ENCODE assay signal across 11 mouse cellular contexts in genomic region chr7:128937976-128938730, GRCm38 (mm10).
DNase-seq lines count a peak whose midpoint lies in the region; ATAC-seq lines count a peak whose summit lies in the region.
"Had no signal": no experiment of that assay in that cellular context is flagged by ENCODE, and none has a peak within 500 bp of the region (broad histone marks: within the 10 kb centered on the region; RNA-seq: fewer than 3 reads in every experiment).

No protein-coding gene starts in this region.

- H3K9ac ChIP-seq in kidney, embryonic 14.5 days (ENCODE audit: low read depth, low read length): no peak overlapping the region
- H3K9ac ChIP-seq: liver, embryonic 13.5 days had no signal

- DNase-seq in adrenal gland, postnatal 10 days: peak; percentile 42
- DNase-seq in adrenal gland, adult 2 months: no peak
- peak; percentile 39 for DNase-seq in kidney, postnatal 14 days
- peak; percentile 49 for DNase-seq in NIH3T3 (ENCODE audit: low read depth)
- DNase-seq in hindlimb bud, embryonic 11.5 days (ENCODE audit: extremely low spot score, low read depth, low spot score): peak; percentile 44
- DNase-seq in spleen, adult 18-20 months: no peak
- DNase-seq: heart, adult 2 months; liver, embryonic 13.5 days had no signal

- WGBS in kidney, embryonic 14.5 days: 43% methylated on average over 6 of the region's 6 CpGs

- no peaks in the 10 kb centered on the region for H3K36me3 ChIP-seq in kidney, embryonic 14.5 days (ENCODE audit: control insufficient read depth, insufficient read depth, low read length)
- H3K36me3 ChIP-seq: liver, embryonic 13.5 days had no signal

- no peak overlapping the region for H3K4me2 ChIP-seq in kidney, embryonic 14.5 days (replicated peaks; ENCODE audit: low read depth, low read length)
- H3K4me2 ChIP-seq: liver, embryonic 13.5 days had no signal

- no peaks in the 10 kb centered on the region for H3K27me3 ChIP-seq in kidney, embryonic 14.5 days (ENCODE audit: control insufficient read depth, insufficient read depth, low read length)
- H3K27me3 ChIP-seq: liver, embryonic 13.5 days had no signal

- no peaks in the 10 kb centered on the region for H3K4me1 ChIP-seq in kidney, embryonic 14.5 days (ENCODE audit: control insufficient read depth, insufficient read depth, low read length)
- H3K4me1 ChIP-seq: liver, embryonic 13.5 days had no signal

- H3K9me3 ChIP-seq in kidney, embryonic 14.5 days (ENCODE audit: control insufficient read depth, low read length): no peaks in the 10 kb centered on the region
- H3K9me3 ChIP-seq: liver, embryonic 13.5 days had no signal

- H3K27ac ChIP-seq in kidney, embryonic 14.5 days (ENCODE audit: low read depth, low read length): no peak overlapping the region
- H3K27ac ChIP-seq: heart, adult 2 months; liver, embryonic 13.5 days had no signal

- no peak overlapping the region for H3K4me3 ChIP-seq in kidney, embryonic 14.5 days (ENCODE audit: low read length)
- H3K4me3 ChIP-seq: erythroblast, embryonic 14.5 days; heart, adult 2 months; liver, embryonic 13.5 days had no signal

- no peak for ATAC-seq in kidney, embryonic 14.5 days (ENCODE audit: low FRiP score, low TSS enrichment)
- no peak for ATAC-seq in erythroblast, adult 5-6 weeks (replicated peaks; ENCODE audit: low FRiP score, poor library complexity, severe bottlenecking)

Comparison
In these comparisons a context has a peak if more than half of its experiments do, and no peak if none do; other contexts are left out.
1. DNase-seq: peak in adrenal gland, postnatal 10 days (single experiment), kidney, postnatal 14 days (single experiment), NIH3T3 (single experiment) and hindlimb bud, embryonic 11.5 days (single experiment); none in adrenal gland, adult 2 months (single experiment) and spleen, adult 18-20 months (0 of 2).